Mouse (Mus musculus) monocyte, adult 5-6 weeks (primary cell): ENCODE data around the gene Hyal4. TPM values are rescaled to one million over a fixed set of nuclear protein-coding genes. Genes with fewer than 3 reads are reported as not detected.

Experiments used
- ATAC-seq: fragments of 153-309, 156-312 bp; replicated peaks from 2 replicates; pipeline ENCODE4 v1.8.0; 2017; ENCODE audit warnings: mild to moderate bottlenecking; ENCODE audit not compliant: low TSS enrichment, insufficient number of reproducible peaks, severe bottlenecking, poor library complexity, low FRiP score
- total RNA-seq: library from RNA; stranded (forward); fragments of 200-1000, 200-491, 200-594 nt; gene quantifications from 3 replicates; pipeline ENCODE4 v1.2.3, GENCODE M21; 2017

The Hyal4 gene
- total RNA-seq = not detected in 3 replicates

GRCm38 (mm10) chr6:24748029-24748428 is at the start of gene Hyal4:
TSS of gene Hyal4 (plus strand) at chr6:24748329.
- no peak for ATAC-seq

- ATAC-seq = no peak
These were observed 41.0 kb upstream of the Hyal4 start for GRCm38 (mm10) chr6:24707090-24707489.

- ATAC-seq = no peak
These were observed 40.6 kb upstream of the Hyal4 start for GRCm38 (mm10) chr6:24707499-24707898.

- ATAC-seq = no peak
These were observed 26.6 kb upstream of the Hyal4 start for GRCm38 (mm10) chr6:24721317-24722099.

- ATAC-seq = no peak
These were observed 20.0 kb upstream of the Hyal4 start for GRCm38 (mm10) chr6:24728130-24728529.

GRCm38 (mm10) chr6:24732945-24733344 is 15.2 kb upstream of the Hyal4 start, which contains the start of gene Hyal6:
TSS of gene Hyal6 (plus strand) at chr6:24733245.
- no peak for ATAC-seq

GRCm38 (mm10) chr6:24734565-24734964 is 13.6 kb upstream of the Hyal4 start:
- ATAC-seq = no peak

GRCm38 (mm10) chr6:24759281-24759680 is 11.2 kb downstream of the Hyal4 start:
- ATAC-seq = no peak

GRCm38 (mm10) chr6:24766261-24766660 is 18.1 kb downstream of the Hyal4 start:
- no peak for ATAC-seq

- no peak for ATAC-seq
These were observed 31.1 kb downstream of the Hyal4 start for GRCm38 (mm10) chr6:24779182-24779581.

GRCm38 (mm10) chr6:24790888-24791287 is 42.8 kb downstream of the Hyal4 start, which contains the start of gene Spam1:
TSS of gene Spam1 (plus strand) at chr6:24791188.
- no peak for ATAC-seq

Other genes starting within 250 kb of the Hyal4 start
- 0.10 to 0.19 TPM in 2 of 3 replicates, not detected in the other for gene Iqub, start 233.3 kb upstream of the Hyal4 start, total RNA-seq
- 116 to 157 TPM (median 129 TPM) in 3 replicates for gene Ndufa5, start 220.3 kb upstream of the Hyal4 start, total RNA-seq
- gene Asb15, start 220.2 kb upstream of the Hyal4 start, total RNA-seq = not detected in 3 replicates
- not detected in 3 replicates for gene Lmod2, start 150.6 kb upstream of the Hyal4 start, total RNA-seq
- gene Wasl, start 83.3 kb upstream of the Hyal4 start, total RNA-seq = 6.4 to 20.8 TPM (median 13.4 TPM) in 3 replicates
- gene Hyal6, start 15.1 kb upstream of the Hyal4 start, total RNA-seq = 0.39 TPM in 1 of 3 replicates, not detected in the others
- gene Spam1, start 42.9 kb downstream of the Hyal4 start, total RNA-seq = not detected in 3 replicates
- not detected in 3 replicates for gene Hyal5, start 109.7 kb downstream of the Hyal4 start, total RNA-seq
- 0.10 to 0.21 TPM in 2 of 3 replicates, not detected in the other for gene Tmem229a, start 208.0 kb downstream of the Hyal4 start, total RNA-seq